Mouse (Mus musculus): ENCODE results near the gene Vmn1r183. TPM values are rescaled to one million over a fixed set of nuclear protein-coding genes. Genes with fewer than 3 reads are reported as not detected.
"Not testable (repeated sequence)": the region's sequence is repeated elsewhere in the genome, so short reads cannot be mapped to it uniquely, and the experiment has no call there.

The Vmn1r183 gene
- polyA plus RNA-seq (2015; fragmentation: Nextera tagmentation; extraction: Ambion mirVana), result not detected in 2 replicates

DNA sequence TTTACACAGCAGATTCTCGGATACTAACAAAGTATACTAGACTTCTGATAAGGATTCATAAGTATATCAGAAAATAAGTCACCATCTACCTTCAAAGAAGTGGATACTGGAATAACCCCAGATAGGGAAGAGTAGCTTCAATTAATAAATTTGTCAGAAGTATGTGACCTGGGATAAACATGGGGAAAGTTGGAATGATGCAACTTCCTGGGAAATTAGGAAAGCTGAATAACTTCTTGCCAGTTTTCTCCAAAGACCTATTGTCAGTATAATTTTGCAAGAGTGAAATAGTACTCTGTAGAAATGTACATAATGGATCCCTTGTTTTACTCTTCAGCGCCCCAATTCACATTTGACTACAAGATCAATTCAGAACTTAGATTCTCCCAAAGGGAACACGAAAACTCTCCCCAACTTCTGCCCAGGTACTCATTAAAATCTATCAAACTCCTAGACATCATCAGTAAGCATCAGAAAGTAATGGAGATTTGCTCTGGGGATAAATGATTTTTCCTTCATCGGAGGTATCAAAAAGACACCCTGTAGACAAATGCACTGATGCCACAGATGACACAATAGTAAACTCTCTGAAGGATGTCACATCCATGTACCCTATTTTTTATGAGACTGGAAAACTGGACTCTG is at the start of gene Vmn1r183:
Gene Vmn1r183 (plus strand): TSS at position 595 of the 645 bp plus-strand sequence.
- Histone ChIP-seq H3K36me3 (no peaks in the 10 kb centered on the region), H3K4me3 (no peak within 1 kb of the TSS), H3K27me3 (no peaks in the 10 kb centered on the region), H3K4me2 (replicated peaks) (no peak within 1 kb of the TSS), H3K9ac (no peak within 1 kb of the TSS), H3K27ac (no peak within 1 kb of the TSS), H3K4me1 (no peaks in the 10 kb centered on the region), H3K9me3 (no peaks in the 10 kb centered on the region)
- 78% methylated on average over 4 of the region's 4 CpGs for WGBS
- no peak for ATAC-seq (ENCODE audit: low FRiP score, low read depth)

DNA sequence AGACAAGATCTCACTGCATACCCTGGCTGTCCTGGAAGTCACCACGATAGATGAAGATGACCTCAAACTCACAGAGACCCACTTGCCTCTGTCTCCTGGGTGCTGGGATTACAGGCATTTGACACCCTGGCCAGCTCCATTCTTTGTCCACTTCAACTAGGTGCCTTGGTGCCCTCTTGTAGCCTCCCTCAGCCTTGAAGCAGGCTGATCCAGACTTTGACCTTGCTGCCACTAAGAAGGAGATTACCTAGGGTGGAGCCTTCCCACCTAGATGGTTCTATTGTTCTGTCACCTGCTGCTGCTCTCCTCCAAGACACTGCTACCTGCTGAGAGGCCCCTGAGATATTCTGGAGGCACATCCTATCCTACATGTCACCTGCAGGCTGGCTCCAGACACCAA is 21.4 kb downstream of the Vmn1r183 start:
- not testable (repeated sequence) for ATAC-seq (ENCODE audit: low FRiP score, low read depth); H3K9ac ChIP-seq; H3K4me2 ChIP-seq (replicated peaks); H3K4me1 ChIP-seq; H3K9me3 ChIP-seq; H3K4me3 ChIP-seq; H3K27ac ChIP-seq; H3K36me3 ChIP-seq; H3K27me3 ChIP-seq
- 27% methylated on average over 1 of the region's 1 CpGs for WGBS

DNA sequence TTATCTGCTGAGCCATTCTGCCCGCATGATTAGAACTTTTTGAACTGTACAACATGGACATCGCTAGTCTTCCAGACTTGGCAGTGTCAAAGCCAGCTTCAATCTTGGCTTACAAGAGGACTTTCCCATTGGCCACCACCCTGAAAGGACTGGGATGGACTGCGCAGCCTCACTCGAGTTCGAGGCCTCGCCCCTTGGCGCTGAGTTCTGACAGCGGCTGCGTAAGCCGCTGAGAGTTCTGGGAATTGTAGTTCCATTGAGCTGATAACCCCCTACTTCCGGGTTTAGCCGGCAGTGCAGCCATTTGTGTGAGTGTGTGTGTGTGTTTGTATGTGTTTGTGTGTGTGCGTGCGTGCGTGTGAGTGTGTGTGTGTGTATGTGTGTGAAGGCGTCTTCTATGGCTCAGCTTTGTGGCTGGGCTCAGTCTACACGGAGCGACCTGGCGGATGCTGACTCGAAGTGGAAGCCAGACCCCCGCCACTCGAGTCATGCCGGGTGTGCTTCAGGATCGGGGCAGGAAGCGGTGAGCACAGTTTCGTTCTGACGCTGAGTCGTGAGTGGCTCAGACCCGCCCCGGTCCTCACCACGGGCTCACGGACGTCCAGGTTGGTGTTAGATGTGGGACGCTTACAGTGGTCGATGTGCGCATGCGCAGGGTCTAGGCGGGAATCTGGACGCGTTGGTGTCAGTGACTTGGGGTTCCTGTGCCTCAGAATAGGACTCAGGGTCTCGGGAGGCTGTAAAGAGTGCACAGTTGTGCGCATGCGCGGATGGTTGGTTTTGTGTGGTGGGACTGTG is 28.8 kb downstream of the Vmn1r183 start, which contains the start of gene Zfp180:
Gene Zfp180 (plus strand): TSS at position 291 of the 798 bp plus-strand sequence.
- H3K4me3 ChIP-seq, result peak within 1 kb of the TSS; percentile 54
- peaks cover 15% of the 10 kb centered on the region; the same call in 1 of the 2 replicates for H3K9me3 ChIP-seq
- peak within 1 kb of the TSS; percentile 79 for H3K9ac ChIP-seq
- no peaks in the 10 kb centered on the region for H3K27me3 ChIP-seq
- 16% methylated on average over 44 of the region's 44 CpGs for WGBS
- peak within 1 kb of the TSS; percentile 85 for H3K27ac ChIP-seq
- H3K4me2 ChIP-seq (replicated peaks), result peak within 1 kb of the TSS; percentile 85
- peaks cover 23% of the 10 kb centered on the region for H3K4me1 ChIP-seq
- peaks cover 23% of the 10 kb centered on the region for H3K36me3 ChIP-seq
- peak; percentile 98 for ATAC-seq (ENCODE audit: low FRiP score, low read depth)

DNA sequence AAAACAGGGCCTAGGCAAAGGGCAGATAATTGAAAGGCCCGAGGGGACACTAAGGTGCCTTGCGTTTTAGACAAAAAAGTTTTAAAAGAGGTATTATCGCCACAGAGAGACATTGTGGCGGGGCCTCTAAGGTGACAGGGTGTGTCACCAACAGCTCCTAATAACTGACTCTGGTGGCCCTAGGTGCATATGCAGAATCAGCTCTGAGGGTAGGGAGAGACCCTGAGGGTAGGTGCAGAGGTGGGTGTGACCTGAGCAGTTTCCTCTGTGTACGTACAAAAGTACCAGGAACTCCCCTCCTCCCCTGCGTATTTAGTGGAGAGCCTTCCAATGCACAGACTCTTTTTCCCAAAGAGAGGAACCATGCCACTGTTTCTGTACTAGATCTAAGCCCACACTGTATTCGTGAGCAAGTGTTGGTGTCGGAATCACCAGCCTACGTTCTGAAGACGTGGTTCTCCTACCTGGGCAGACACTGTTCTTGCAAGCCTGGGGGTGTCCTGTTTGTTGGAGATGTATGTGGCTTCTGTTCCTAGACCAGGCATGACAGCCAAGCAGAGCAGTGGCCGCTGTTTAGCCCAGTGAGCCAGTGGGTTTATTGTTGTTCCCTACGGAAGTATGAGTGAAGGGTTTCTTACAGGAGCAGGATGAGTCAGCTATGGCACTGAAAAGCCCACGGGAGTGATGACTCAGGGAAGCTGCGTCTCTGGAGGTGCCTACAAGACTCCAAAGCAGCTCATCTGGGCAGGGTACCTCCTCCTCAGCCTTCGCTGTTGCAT is 29.6 kb downstream of the Vmn1r183 start:
- Histone ChIP-seq H3K4me2 (replicated peaks) (peak overlapping the region; percentile 85), H3K27me3 (no peaks in the 10 kb centered on the region), H3K9me3 (peaks cover 15% of the 10 kb centered on the region; the same call in 1 of the 2 replicates), H3K9ac (peak overlapping the region; percentile 79), H3K27ac (peak overlapping the region; percentile 85), H3K4me1 (peaks cover 23% of the 10 kb centered on the region), H3K4me3 (peak overlapping the region; percentile 54), H3K36me3 (peaks cover 32% of the 10 kb centered on the region)
- peak; percentile 4; the same call in 1 of the 2 replicates for ATAC-seq (ENCODE audit: low FRiP score, low read depth)
- 54% methylated on average over 15 of the region's 15 CpGs for WGBS

DNA sequence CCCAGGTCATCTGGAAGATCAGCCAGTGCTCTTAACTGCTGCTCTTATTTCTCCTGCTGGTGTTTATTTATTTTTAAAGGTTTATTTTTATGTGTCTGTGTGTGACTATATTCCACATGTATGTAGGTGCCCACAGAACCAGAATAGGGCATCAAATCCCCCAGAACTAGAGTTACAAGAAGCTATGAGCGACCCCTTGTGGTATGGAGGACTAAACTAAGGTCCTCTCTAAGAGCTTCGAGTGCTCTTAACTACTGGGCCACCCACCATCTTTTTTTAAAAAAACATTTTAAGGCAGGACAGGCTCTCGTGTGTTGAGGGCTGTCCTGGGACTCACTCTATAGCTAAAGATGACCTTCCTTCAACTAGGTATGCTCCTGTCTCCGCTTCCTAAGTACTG is 33.8 kb downstream of the Vmn1r183 start:
- Histone ChIP-seq H3K9me3 (peaks cover 20% of the 10 kb centered on the region), H3K9ac (no peak overlapping the region), H3K4me1 (peaks cover 20% of the 10 kb centered on the region), H3K36me3 (peaks cover 49% of the 10 kb centered on the region), H3K27ac (no peak overlapping the region), H3K4me2 (replicated peaks) (no peak overlapping the region), H3K27me3 (no peaks in the 10 kb centered on the region), H3K4me3 (no peak overlapping the region)
- no peak for ATAC-seq (ENCODE audit: low FRiP score, low read depth)
- 95% methylated on average over 4 of the region's 4 CpGs for WGBS

DNA sequence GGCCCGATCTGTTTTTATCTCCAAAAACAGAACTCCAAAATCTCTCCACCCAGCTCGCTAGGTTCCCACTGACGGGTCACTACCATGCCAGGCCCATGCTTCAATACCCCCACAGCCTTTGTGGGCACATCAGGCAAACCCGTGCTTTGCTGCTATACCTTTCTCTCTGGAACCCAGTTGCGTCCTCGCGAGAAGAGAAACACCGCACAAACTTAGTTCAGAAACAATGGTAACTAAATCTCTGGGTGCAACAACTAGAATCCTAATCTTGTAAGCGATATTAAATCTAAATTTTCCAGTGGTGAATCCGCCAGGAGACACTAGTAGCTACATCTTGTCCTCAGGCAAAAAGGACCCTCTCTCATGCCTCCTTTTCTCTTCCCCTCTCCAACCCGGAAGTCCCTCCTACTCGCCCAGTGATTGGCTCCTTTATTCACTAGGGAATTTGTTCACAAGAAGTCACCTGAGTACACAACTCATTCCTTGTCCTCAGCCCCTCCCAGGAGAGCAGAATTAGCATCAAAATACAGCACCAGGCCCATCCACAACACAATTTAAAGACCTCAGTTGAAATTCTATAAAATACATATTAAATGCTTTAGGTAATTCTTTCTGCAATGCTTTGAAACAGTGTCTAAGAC is 34.6 kb downstream of the Vmn1r183 start:
- no peak for ATAC-seq (ENCODE audit: low FRiP score, low read depth)
- Histone ChIP-seq H3K4me3 (no peak overlapping the region), H3K27me3 (no peaks in the 10 kb centered on the region), H3K4me1 (peaks cover 18% of the 10 kb centered on the region), H3K4me2 (replicated peaks) (no peak overlapping the region), H3K9me3 (peaks cover 21% of the 10 kb centered on the region), H3K9ac (no peak overlapping the region), H3K27ac (no peak overlapping the region), H3K36me3 (peaks cover 52% of the 10 kb centered on the region)
- 93% methylated on average over 12 of the region's 12 CpGs for WGBS

DNA sequence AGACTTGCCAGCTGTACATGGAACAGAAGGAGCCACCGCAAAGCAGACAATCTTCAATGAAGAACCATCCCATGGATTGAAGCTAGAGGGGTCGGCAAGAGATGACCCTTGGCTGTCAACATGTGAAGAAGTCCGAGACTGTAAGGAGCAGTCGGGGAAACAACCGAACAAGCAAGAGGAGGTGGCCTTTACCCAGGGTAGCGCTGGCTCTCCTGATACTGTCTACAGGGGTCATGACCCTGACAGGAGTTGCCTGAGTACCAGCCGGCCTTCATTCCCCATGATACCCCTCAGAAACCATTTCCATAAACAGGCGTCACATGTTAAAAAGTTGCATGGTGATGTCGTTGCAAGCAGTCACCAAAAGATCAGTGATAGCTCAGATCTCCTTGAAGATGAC is 51.3 kb downstream of the Vmn1r183 start:
- ATAC-seq (ENCODE audit: low FRiP score, low read depth), result no peak
- Histone ChIP-seq H3K4me3 (no peak overlapping the region), H3K27me3 (no peaks in the 10 kb centered on the region), H3K9me3 (peaks cover 92% of the 10 kb centered on the region), H3K9ac (no peak overlapping the region), H3K4me1 (no peaks in the 10 kb centered on the region), H3K36me3 (peaks cover 100% of the 10 kb centered on the region), H3K27ac (no peak overlapping the region), H3K4me2 (replicated peaks) (no peak overlapping the region)
- 95% methylated on average over 9 of the region's 9 CpGs for WGBS

DNA sequence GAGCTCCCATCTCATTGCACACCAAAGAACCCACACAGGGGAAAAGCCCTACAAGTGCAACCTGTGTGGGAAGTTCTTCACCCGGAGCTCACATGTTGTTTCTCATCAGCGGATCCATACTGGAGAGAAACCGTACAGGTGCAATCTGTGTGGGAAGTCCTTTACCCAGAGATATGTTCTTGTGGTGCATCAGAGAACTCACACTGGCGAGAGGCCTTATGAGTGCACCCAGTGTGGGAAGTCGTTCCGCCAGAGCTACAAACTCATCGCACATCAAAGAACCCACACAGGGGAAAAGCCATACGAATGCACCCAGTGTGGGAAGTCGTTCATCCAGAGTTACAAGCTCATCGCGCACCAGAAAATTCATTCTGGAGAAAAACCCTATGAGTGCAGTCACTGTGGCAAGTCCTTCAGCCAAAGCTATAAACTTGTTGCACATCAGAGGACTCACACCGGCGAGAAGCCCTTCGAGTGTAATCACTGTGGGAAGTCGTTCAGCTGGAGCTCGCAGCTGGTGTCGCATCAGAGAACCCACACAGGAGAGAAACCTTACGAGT is 52.2 kb downstream of the Vmn1r183 start:
- Histone ChIP-seq H3K27me3 (no peaks in the 10 kb centered on the region), H3K9me3 (peaks cover 92% of the 10 kb centered on the region), H3K4me3 (no peak overlapping the region), H3K9ac (no peak overlapping the region), H3K36me3 (peaks cover 96% of the 10 kb centered on the region), H3K27ac (no peak overlapping the region), H3K4me2 (replicated peaks) (no peak overlapping the region), H3K4me1 (no peaks in the 10 kb centered on the region)
- WGBS, result 96% methylated on average over 18 of the region's 18 CpGs
- ATAC-seq (ENCODE audit: low FRiP score, low read depth), result no peak

DNA sequence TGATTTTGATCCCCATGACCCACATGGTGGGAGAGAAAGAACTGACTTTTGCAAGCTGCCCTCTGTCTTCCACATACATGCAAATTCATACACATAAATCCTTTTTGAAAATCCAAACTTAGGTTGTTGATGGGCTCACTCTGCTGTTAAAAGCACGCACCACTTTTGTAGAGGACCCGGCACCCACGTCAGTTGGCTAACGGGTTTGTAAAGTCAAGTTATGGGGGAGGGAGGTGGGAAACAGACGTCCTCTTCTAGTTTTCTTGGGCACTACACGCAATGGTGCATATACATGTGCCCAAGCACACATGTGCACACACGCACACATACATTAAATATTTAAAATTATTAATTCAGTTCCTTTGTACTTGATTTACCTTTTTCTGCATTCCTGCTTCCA is 57.8 kb downstream of the Vmn1r183 start:
- ATAC-seq (ENCODE audit: low FRiP score, low read depth), result no peak
- no peak overlapping the region for H3K4me3 ChIP-seq
- no peaks in the 10 kb centered on the region for H3K27me3 ChIP-seq
- H3K36me3 ChIP-seq, result peaks cover 39% of the 10 kb centered on the region
- H3K4me2 ChIP-seq (replicated peaks), result no peak overlapping the region
- WGBS, result 96% methylated on average over 7 of the region's 7 CpGs
- H3K9me3 ChIP-seq, result peaks cover 37% of the 10 kb centered on the region
- peaks cover 4% of the 10 kb centered on the region; the same call in 1 of the 2 replicates for H3K4me1 ChIP-seq
- no peak overlapping the region for H3K9ac ChIP-seq
- no peak overlapping the region for H3K27ac ChIP-seq

DNA sequence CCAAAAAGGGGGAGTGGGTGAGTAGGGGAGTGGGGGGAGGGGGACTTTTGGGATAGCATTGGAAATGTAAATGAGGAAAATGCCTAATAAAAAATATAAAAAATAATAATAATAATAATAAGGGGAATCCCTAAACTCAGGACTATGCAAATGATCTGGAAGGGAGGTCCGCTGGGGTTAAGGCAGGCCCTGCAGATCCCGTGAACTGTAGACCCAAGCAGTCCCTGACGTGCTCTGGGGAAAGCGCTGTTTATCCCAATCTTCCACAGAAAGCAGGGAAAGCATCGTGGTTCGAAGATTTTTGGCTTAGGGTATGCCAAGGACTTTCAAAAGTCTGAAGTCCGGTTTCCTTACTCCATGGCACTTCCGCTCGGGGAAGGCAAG is 58.7 kb downstream of the Vmn1r183 start:
- Histone ChIP-seq H3K36me3 (peaks cover 30% of the 10 kb centered on the region), H3K4me3 (peak overlapping the region; percentile 73), H3K9me3 (peaks cover 27% of the 10 kb centered on the region), H3K4me2 (replicated peaks) (peak overlapping the region; percentile 74), H3K27ac (peak overlapping the region; percentile 75; the same call in 1 of the 2 replicates), H3K9ac (peak overlapping the region; percentile 83), H3K27me3 (no peaks in the 10 kb centered on the region), H3K4me1 (peaks cover 4% of the 10 kb centered on the region; the same call in 1 of the 2 replicates)
- ATAC-seq (ENCODE audit: low FRiP score, low read depth), result no peak
- 4% methylated on average over 9 of the region's 9 CpGs for WGBS

DNA sequence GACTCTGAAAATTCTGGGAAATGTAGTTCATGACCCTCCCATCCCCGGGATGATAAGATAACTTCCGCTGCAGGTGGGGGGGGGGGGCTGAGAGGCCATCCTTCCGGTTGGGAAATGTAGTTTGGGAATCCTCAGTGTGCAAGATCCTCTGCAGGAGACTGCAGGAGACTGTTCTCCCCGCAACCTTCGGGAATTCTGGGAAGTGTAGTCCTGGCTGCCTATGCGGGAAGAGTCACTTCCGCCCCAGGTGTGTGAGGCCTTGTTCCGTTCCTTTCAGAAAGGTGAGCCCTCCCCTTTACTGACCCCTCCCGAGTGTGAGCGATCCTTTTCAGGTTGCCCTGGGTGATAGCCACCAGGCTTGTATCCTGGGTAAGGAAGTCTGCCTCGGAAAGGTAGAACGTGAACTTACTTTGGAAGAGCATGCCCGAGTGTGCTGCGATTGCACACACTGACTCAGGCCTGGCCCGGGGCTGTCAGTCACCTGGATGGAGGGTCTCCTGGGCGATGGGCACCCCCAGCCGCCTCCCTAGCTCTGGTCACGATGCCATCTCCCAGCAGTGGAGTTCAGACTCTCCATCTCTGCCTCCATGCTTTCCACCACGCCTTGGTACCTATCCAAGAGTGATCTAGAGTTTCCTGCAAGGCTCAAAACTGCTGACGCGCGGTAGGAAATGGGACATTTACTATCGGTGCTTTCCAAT is 59.3 kb downstream of the Vmn1r183 start, which contains the start of gene Zfp112:
Gene Zfp112 (plus strand): TSS at position 159 of the 701 bp plus-strand sequence.
- Histone ChIP-seq H3K9me3 (peaks cover 22% of the 10 kb centered on the region), H3K9ac (peak within 1 kb of the TSS; percentile 83), H3K4me1 (peaks cover 4% of the 10 kb centered on the region; the same call in 1 of the 2 replicates), H3K4me2 (replicated peaks) (peak within 1 kb of the TSS; percentile 74), H3K27me3 (no peaks in the 10 kb centered on the region), H3K27ac (peak within 1 kb of the TSS; percentile 75), H3K4me3 (peak within 1 kb of the TSS; percentile 73), H3K36me3 (peaks cover 25% of the 10 kb centered on the region)
- peak; percentile 98 for ATAC-seq (ENCODE audit: low FRiP score, low read depth)
- 2% methylated on average over 23 of the region's 23 CpGs for WGBS

Data from limb, embryonic 13.5 days (tissue).